Mouse (Mus musculus) testis, adult 2 months (tissue): ENCODE data around the gene Pkhd1. TPM values are rescaled to one million over a fixed set of nuclear protein-coding genes. Genes with fewer than 3 reads are reported as not detected.

Experiments used
- H3K27ac ChIP-seq: fragments of 200-500 bp; 2 replicates; pipeline ENCODE4 v1.5.1; 2012; ENCODE audit warnings: low read depth, low read length; ENCODE audit not compliant: control insufficient read depth, insufficient read depth
- H3K27me3 ChIP-seq: fragments of 200-500 bp; 2 replicates; pipeline ENCODE4 v1.6.1; 2012; ENCODE audit warnings: mild to moderate bottlenecking, low read length, moderate library complexity; ENCODE audit not compliant: control insufficient read depth, insufficient read depth
- H3K36me3 ChIP-seq: fragments of 200-500 bp; 2 replicates; pipeline ENCODE4 v1.6.1; 2012; ENCODE audit warnings: mild to moderate bottlenecking, low read length; ENCODE audit not compliant: control insufficient read depth, insufficient read depth
- H3K4me1 ChIP-seq: fragments of 200-500 bp; 2 replicates; pipeline ENCODE4 v1.6.1; 2012; ENCODE audit warnings: low read length; ENCODE audit not compliant: control insufficient read depth, insufficient read depth
- H3K4me3 ChIP-seq: fragments of 200-500 bp; 2 replicates; pipeline ENCODE4 v1.5.1; 2012; ENCODE audit warnings: low read depth, mild to moderate bottlenecking, low read length, moderate library complexity, mixed read lengths; ENCODE audit not compliant: control insufficient read depth
- CTCF ChIP-seq: fragments of 200-500 bp; IDR thresholded peaks from 2 replicates; pipeline ENCODE4 v1.5.1; 2012; ENCODE audit warnings: low read depth, mild to moderate bottlenecking, inconsistent platforms, low read length, moderate library complexity; ENCODE audit not compliant: control insufficient read depth, insufficient read depth, insufficient replicate concordance
- POLR2A ChIP-seq: fragments of 200-500 bp; IDR thresholded peaks from 2 replicates; pipeline ENCODE4 v1.6.1; 2012; ENCODE audit warnings: low read depth, mild to moderate bottlenecking, inconsistent platforms, low read length, moderate library complexity; ENCODE audit not compliant: control insufficient read depth
- polyA plus RNA-seq: library from polyadenylated mRNA; depleted of rRNA; stranded (reverse); fragments of >200 nt; gene quantifications from 2 replicates; pipeline ENCODE4 v1.2.3, GENCODE M21; 2012; rRNA removed

The Pkhd1 gene
- 0.02 and 0.13 TPM in 2 replicates for polyA plus RNA-seq

GRCm38 (mm10) chr1:20617849-20618530, at the start of gene Pkhd1:
TSS of gene Pkhd1 (minus strand) at chr1:20618064.
- Histone ChIP-seq H3K27ac (no peak within 1 kb of the TSS), H3K4me1 (no peaks in the 10 kb centered on the region), H3K36me3 (no peaks in the 10 kb centered on the region), H3K27me3 (no peaks in the 10 kb centered on the region), H3K4me3 (no peak within 1 kb of the TSS)
- TF ChIP-seq CTCF (no peak), POLR2A (no peak)

GRCm38 (mm10) chr1:20667567-20667966, 49.7 kb upstream of the Pkhd1 start:
- Histone ChIP-seq H3K4me3 (no peak overlapping the region), H3K36me3 (no peaks in the 10 kb centered on the region), H3K4me1 (no peaks in the 10 kb centered on the region), H3K27ac (no peak overlapping the region), H3K27me3 (no peaks in the 10 kb centered on the region)
- TF ChIP-seq CTCF (no peak), POLR2A (no peak)

GRCm38 (mm10) chr1:20666233-20666632, 48.4 kb upstream of the Pkhd1 start:
- TF ChIP-seq CTCF (no peak), POLR2A (no peak)
- no peaks in the 10 kb centered on the region for H3K4me1 ChIP-seq
- no peaks in the 10 kb centered on the region for H3K27me3 ChIP-seq
- H3K27ac ChIP-seq, result no peak overlapping the region
- no peak overlapping the region for H3K4me3 ChIP-seq
- H3K36me3 ChIP-seq, result no peaks in the 10 kb centered on the region

GRCm38 (mm10) chr1:20655085-20655484, 37.2 kb upstream of the Pkhd1 start:
- Histone ChIP-seq H3K27me3 (no peaks in the 10 kb centered on the region), H3K36me3 (no peaks in the 10 kb centered on the region), H3K4me1 (no peaks in the 10 kb centered on the region), H3K4me3 (no peak overlapping the region), H3K27ac (no peak overlapping the region)
- no peak for TF ChIP-seq POLR2A
- no peak for TF ChIP-seq CTCF

- H3K4me3 ChIP-seq, result no peak overlapping the region
- H3K36me3 ChIP-seq, result no peaks in the 10 kb centered on the region
- no peak overlapping the region for H3K27ac ChIP-seq
- no peaks in the 10 kb centered on the region for H3K4me1 ChIP-seq
- H3K27me3 ChIP-seq, result no peaks in the 10 kb centered on the region
- TF ChIP-seq POLR2A (no peak), CTCF (no peak)
Observed at GRCm38 (mm10) chr1:20653513-20654506, 35.9 kb upstream of the Pkhd1 start.

GRCm38 (mm10) chr1:20634856-20635255, 17.0 kb upstream of the Pkhd1 start:
- no peaks in the 10 kb centered on the region for H3K27me3 ChIP-seq
- no peak overlapping the region for H3K27ac ChIP-seq
- no peak for TF ChIP-seq CTCF
- no peak for TF ChIP-seq POLR2A
- no peaks in the 10 kb centered on the region for H3K4me1 ChIP-seq
- no peak overlapping the region for H3K4me3 ChIP-seq
- no peaks in the 10 kb centered on the region for H3K36me3 ChIP-seq

GRCm38 (mm10) chr1:20633276-20633869, 15.5 kb upstream of the Pkhd1 start:
- no peaks in the 10 kb centered on the region for H3K27me3 ChIP-seq
- H3K36me3 ChIP-seq, result no peaks in the 10 kb centered on the region
- H3K27ac ChIP-seq, result no peak overlapping the region
- TF ChIP-seq POLR2A, result no peak
- no peak for TF ChIP-seq CTCF
- no peak overlapping the region for H3K4me3 ChIP-seq
- no peaks in the 10 kb centered on the region for H3K4me1 ChIP-seq
